In the genomic region with DNA sequence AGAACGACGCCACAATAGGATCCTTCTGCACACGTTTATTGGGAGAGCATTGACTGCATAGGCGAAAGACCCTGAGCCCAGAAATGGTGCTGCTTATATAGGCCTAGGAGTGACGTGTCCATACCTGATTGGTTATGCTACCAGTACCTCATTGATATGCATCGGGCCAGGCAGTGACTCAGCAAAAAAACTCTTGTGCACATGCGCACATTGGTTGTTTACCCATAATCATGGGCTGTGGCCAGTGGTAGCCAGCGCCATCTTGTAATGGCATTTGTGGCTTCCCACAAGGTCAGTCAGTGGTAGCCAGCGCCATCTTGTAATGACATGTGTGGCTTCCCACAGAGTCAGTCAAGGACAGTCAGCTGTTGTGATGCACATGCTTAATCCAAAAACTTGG, we compare ENCODE assay signal across 4 mouse cellular contexts. TPM values are rescaled to one million over a fixed set of nuclear protein-coding genes. Genes with fewer than 3 reads are reported as not detected.
"Had no signal": no experiment of that assay in that cellular context is flagged by ENCODE, and none has a peak within 500 bp of the region (broad histone marks: within the 10 kb centered on the region; RNA-seq: fewer than 3 reads in every experiment).

No protein-coding gene starts in this region.

RNA-seq across cellular contexts. Expression of a gene that starts 23.0 kb away (rescaled TPM):
- total RNA-seq: megakaryocyte progenitor cell, adult 5-6 weeks; monocyte, adult 5-6 weeks; neutrophil, adult 5-6 weeks had no signal

RNA-seq across cellular contexts. Expression of a gene that starts 30.8 kb away (rescaled TPM):
- total RNA-seq: megakaryocyte progenitor cell, adult 5-6 weeks; monocyte, adult 5-6 weeks; neutrophil, adult 5-6 weeks had no signal

RNA-seq across cellular contexts. Expression of a gene that starts 45.3 kb away (rescaled TPM):
- total RNA-seq: midbrain, postnatal 0 days; monocyte, adult 5-6 weeks; neutrophil, adult 5-6 weeks had no signal
